Mouse (Mus musculus) liver, adult 2 months (tissue): Measurements from ENCODE around the gene Smim14.

ENCODE experiments used
- CTCF ChIP-seq: fragments of 200-500 bp; IDR thresholded peaks from 2 replicates; pipeline ENCODE4 v1.5.1; 2011; ENCODE audit warnings: low read depth, low read length, control low read depth
- POLR2A ChIP-seq: fragments of 200-500 bp; IDR thresholded peaks from 2 replicates; pipeline ENCODE4 v1.6.1; 2011; ENCODE audit warnings: low read length, control low read depth; ENCODE audit not compliant: insufficient read depth; ENCODE audit errors: extremely low read depth

DNA sequence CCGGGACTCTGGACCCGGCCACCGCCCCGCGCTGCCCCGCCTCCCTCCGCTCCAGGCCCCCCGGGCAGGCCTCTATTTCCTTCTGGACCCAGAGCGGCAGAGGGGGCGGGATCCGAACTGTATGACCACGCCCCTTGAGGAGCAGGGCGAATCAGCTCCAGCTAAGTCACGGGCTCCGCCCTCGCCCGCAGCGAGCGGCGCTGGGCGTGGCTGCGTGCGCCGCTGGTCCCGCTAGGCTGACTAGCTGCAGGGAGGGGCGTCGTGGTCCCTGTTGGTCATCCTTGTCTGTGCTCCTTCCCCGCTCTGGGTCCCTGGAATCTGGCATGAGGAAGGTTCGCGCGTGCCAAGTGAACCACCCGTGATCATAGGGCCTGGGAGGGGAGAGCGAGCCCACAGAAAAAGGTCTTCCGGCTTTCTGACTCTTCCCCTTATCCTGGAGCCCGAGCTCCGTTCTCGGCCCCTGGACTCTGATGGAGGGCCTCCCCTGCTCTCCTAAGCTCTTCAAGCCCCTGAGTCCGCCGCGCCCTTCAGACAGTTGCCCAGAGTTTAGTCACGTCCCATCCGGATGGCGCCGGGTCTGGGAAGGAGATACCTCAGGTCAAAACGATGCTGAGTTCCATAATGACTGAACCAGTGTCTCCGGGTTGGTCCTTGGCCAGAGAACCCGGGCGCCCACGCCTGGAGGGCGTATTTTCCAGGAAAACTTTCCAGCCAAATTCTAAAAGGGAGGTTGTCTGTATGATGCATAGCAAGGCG lies 101.0 kb downstream of the Smim14 start, which contains the start of gene Ugdh:
- peak; percentile 84; the same call in 1 of the 2 replicates for TF ChIP-seq POLR2A
- no peak for TF ChIP-seq CTCF
